Mouse (Mus musculus): Measurements from ENCODE around the gene Tspan9. TPM values are rescaled to one million over a fixed set of nuclear protein-coding genes. Genes with fewer than 3 reads are reported as not detected.

Tspan9 gene
- polyA plus RNA-seq (2014; fragmentation: Nextera tagmentation; extraction: Ambion mirVana) = 64.5 and 66.0 TPM in 2 replicates

- Histone ChIP-seq H3K36me3 (ENCODE audit: control insufficient read depth, insufficient read depth, low read length) (no peaks in the 10 kb centered on the region), H3K4me3 (ENCODE audit: low read depth, low read length) (peak within 1 kb of the TSS; percentile 64), H3K27ac (ENCODE audit: low read depth, low read length) (peak within 1 kb of the TSS; percentile 30; the same call in 1 of the 2 replicates), H3K27me3 (ENCODE audit: control insufficient read depth, insufficient read depth, low read length) (no peaks in the 10 kb centered on the region), H3K9me3 (ENCODE audit: control insufficient read depth, low read length) (no peaks in the 10 kb centered on the region), H3K4me1 (ENCODE audit: control insufficient read depth, insufficient read depth, low read length) (peaks cover 6% of the 10 kb centered on the region; the same call in 1 of the 2 replicates), H3K4me2 (ENCODE audit: low read depth) (peak within 1 kb of the TSS; percentile 85), H3K9ac (ENCODE audit: low read length) (peak within 1 kb of the TSS; percentile 69)
- WGBS = under 1% methylated on average over 29 of the region's 56 CpGs
- ATAC-seq (ENCODE audit: insufficient read depth, low FRiP score, low TSS enrichment) (peak; percentile 85), DNase-seq (ENCODE audit: low spot score) (peak; percentile 77)
Observed at GRCm38 (mm10) chr6:128143390-128144020, at the start of gene Tspan9. Gene Tspan9 (minus strand): TSS chr6:128143594.

GRCm38 (mm10) chr6:128183521-128183920 lies 40.1 kb upstream of the Tspan9 start:
- Histone ChIP-seq H3K36me3 (ENCODE audit: control insufficient read depth, insufficient read depth, low read length) (no peaks in the 10 kb centered on the region), H3K4me3 (ENCODE audit: low read depth, low read length) (no peak overlapping the region), H3K4me1 (ENCODE audit: control insufficient read depth, insufficient read depth, low read length) (no peaks in the 10 kb centered on the region), H3K4me2 (ENCODE audit: low read depth) (no peak overlapping the region), H3K27ac (ENCODE audit: low read depth, low read length) (no peak overlapping the region), H3K27me3 (ENCODE audit: control insufficient read depth, insufficient read depth, low read length) (no peaks in the 10 kb centered on the region), H3K9ac (ENCODE audit: low read length) (no peak overlapping the region), H3K9me3 (ENCODE audit: control insufficient read depth, low read length) (no peaks in the 10 kb centered on the region)
- no peak for DNase-seq (ENCODE audit: low spot score)
- ATAC-seq (ENCODE audit: insufficient read depth, low FRiP score, low TSS enrichment) = no peak
- 64% methylated on average over 2 of the region's 2 CpGs for WGBS

- Histone ChIP-seq H3K27me3 (ENCODE audit: control insufficient read depth, insufficient read depth, low read length) (no peaks in the 10 kb centered on the region), H3K4me3 (ENCODE audit: low read depth, low read length) (no peak overlapping the region), H3K9me3 (ENCODE audit: control insufficient read depth, low read length) (no peaks in the 10 kb centered on the region), H3K36me3 (ENCODE audit: control insufficient read depth, insufficient read depth, low read length) (no peaks in the 10 kb centered on the region), H3K4me2 (ENCODE audit: low read depth) (no peak overlapping the region), H3K9ac (ENCODE audit: low read length) (no peak overlapping the region), H3K4me1 (ENCODE audit: control insufficient read depth, insufficient read depth, low read length) (no peaks in the 10 kb centered on the region), H3K27ac (ENCODE audit: low read depth, low read length) (no peak overlapping the region)
- WGBS = 71% methylated on average over 5 of the region's 5 CpGs
- ATAC-seq (ENCODE audit: insufficient read depth, low FRiP score, low TSS enrichment) = no peak
- DNase-seq (ENCODE audit: low spot score) = no peak
Observed at GRCm38 (mm10) chr6:128181176-128181575, 37.8 kb upstream of the Tspan9 start.

- WGBS = 96% methylated on average over 1 of the region's 1 CpGs
- H3K36me3 ChIP-seq (ENCODE audit: control insufficient read depth, insufficient read depth, low read length) = no peaks in the 10 kb centered on the region
- no peak for DNase-seq (ENCODE audit: low spot score)
Observed at GRCm38 (mm10) chr6:128179651-128180050, 36.3 kb upstream of the Tspan9 start.

GRCm38 (mm10) chr6:128179247-128179646 lies 35.9 kb upstream of the Tspan9 start:
- DNase-seq (ENCODE audit: low spot score) (no peak), ATAC-seq (ENCODE audit: insufficient read depth, low FRiP score, low TSS enrichment) (no peak)
- no peak overlapping the region for H3K9ac ChIP-seq (ENCODE audit: low read length)
- H3K36me3 ChIP-seq (ENCODE audit: control insufficient read depth, insufficient read depth, low read length) = no peaks in the 10 kb centered on the region
- H3K27ac ChIP-seq (ENCODE audit: low read depth, low read length) = no peak overlapping the region
- no peaks in the 10 kb centered on the region for H3K27me3 ChIP-seq (ENCODE audit: control insufficient read depth, insufficient read depth, low read length)
- no peaks in the 10 kb centered on the region for H3K4me1 ChIP-seq (ENCODE audit: control insufficient read depth, insufficient read depth, low read length)
- no peak overlapping the region for H3K4me2 ChIP-seq (ENCODE audit: low read depth)
- no peak overlapping the region for H3K4me3 ChIP-seq (ENCODE audit: low read depth, low read length)
- 74% methylated on average over 5 of the region's 5 CpGs for WGBS
- H3K9me3 ChIP-seq (ENCODE audit: control insufficient read depth, low read length) = no peaks in the 10 kb centered on the region

More at GRCm38 (mm10) chr6:128179651-128180050, 36.3 kb upstream of the Tspan9 start:
- H3K4me3 ChIP-seq (ENCODE audit: low read depth, low read length) = no peak overlapping the region
- no peak overlapping the region for H3K4me2 ChIP-seq (ENCODE audit: low read depth)
- no peak for ATAC-seq (ENCODE audit: insufficient read depth, low FRiP score, low TSS enrichment)
- H3K27me3 ChIP-seq (ENCODE audit: control insufficient read depth, insufficient read depth, low read length) = no peaks in the 10 kb centered on the region
- H3K9ac ChIP-seq (ENCODE audit: low read length) = no peak overlapping the region
- H3K27ac ChIP-seq (ENCODE audit: low read depth, low read length) = no peak overlapping the region
- H3K4me1 ChIP-seq (ENCODE audit: control insufficient read depth, insufficient read depth, low read length) = no peaks in the 10 kb centered on the region
- H3K9me3 ChIP-seq (ENCODE audit: control insufficient read depth, low read length) = no peaks in the 10 kb centered on the region

- WGBS = 92% methylated on average over 2 of the region's 2 CpGs
- ATAC-seq (ENCODE audit: insufficient read depth, low FRiP score, low TSS enrichment) (no peak), DNase-seq (ENCODE audit: low spot score) (no peak)
- H3K9me3 ChIP-seq (ENCODE audit: control insufficient read depth, low read length) = no peaks in the 10 kb centered on the region
- no peaks in the 10 kb centered on the region for H3K27me3 ChIP-seq (ENCODE audit: control insufficient read depth, insufficient read depth, low read length)
- H3K4me1 ChIP-seq (ENCODE audit: control insufficient read depth, insufficient read depth, low read length) = no peaks in the 10 kb centered on the region
- H3K4me2 ChIP-seq (ENCODE audit: low read depth) = no peak overlapping the region
- H3K27ac ChIP-seq (ENCODE audit: low read depth, low read length) = no peak overlapping the region
- no peak overlapping the region for H3K9ac ChIP-seq (ENCODE audit: low read length)
- no peak overlapping the region for H3K4me3 ChIP-seq (ENCODE audit: low read depth, low read length)
- no peaks in the 10 kb centered on the region for H3K36me3 ChIP-seq (ENCODE audit: control insufficient read depth, insufficient read depth, low read length)
Observed at GRCm38 (mm10) chr6:128178681-128179080, 35.3 kb upstream of the Tspan9 start.

- Histone ChIP-seq H3K4me2 (ENCODE audit: low read depth) (no peak overlapping the region), H3K9ac (ENCODE audit: low read length) (no peak overlapping the region), H3K9me3 (ENCODE audit: control insufficient read depth, low read length) (no peaks in the 10 kb centered on the region), H3K4me3 (ENCODE audit: low read depth, low read length) (no peak overlapping the region), H3K36me3 (ENCODE audit: control insufficient read depth, insufficient read depth, low read length) (no peaks in the 10 kb centered on the region), H3K27ac (ENCODE audit: low read depth, low read length) (no peak overlapping the region), H3K4me1 (ENCODE audit: control insufficient read depth, insufficient read depth, low read length) (no peaks in the 10 kb centered on the region), H3K27me3 (ENCODE audit: control insufficient read depth, insufficient read depth, low read length) (no peaks in the 10 kb centered on the region)
- ATAC-seq (ENCODE audit: insufficient read depth, low FRiP score, low TSS enrichment) (no peak), DNase-seq (ENCODE audit: low spot score) (peak; percentile 55)
- whole genome bisulfite sequencing = 63% methylated on average over 6 of the region's 6 CpGs
Observed at GRCm38 (mm10) chr6:128168785-128169679, 25.6 kb upstream of the Tspan9 start.

GRCm38 (mm10) chr6:128165564-128165963 lies 22.2 kb upstream of the Tspan9 start:
- Histone ChIP-seq H3K27me3 (ENCODE audit: control insufficient read depth, insufficient read depth, low read length) (no peaks in the 10 kb centered on the region), H3K4me2 (ENCODE audit: low read depth) (no peak overlapping the region), H3K4me3 (ENCODE audit: low read depth, low read length) (no peak overlapping the region), H3K9ac (ENCODE audit: low read length) (no peak overlapping the region), H3K27ac (ENCODE audit: low read depth, low read length) (no peak overlapping the region), H3K36me3 (ENCODE audit: control insufficient read depth, insufficient read depth, low read length) (no peaks in the 10 kb centered on the region), H3K9me3 (ENCODE audit: control insufficient read depth, low read length) (no peaks in the 10 kb centered on the region), H3K4me1 (ENCODE audit: control insufficient read depth, insufficient read depth, low read length) (no peaks in the 10 kb centered on the region)
- DNase-seq (ENCODE audit: low spot score) (no peak), ATAC-seq (ENCODE audit: insufficient read depth, low FRiP score, low TSS enrichment) (no peak)
- WGBS = 71% methylated on average over 2 of the region's 2 CpGs

Measured in neural tube, embryonic 11.5 days (tissue).